Mouse (Mus musculus) midbrain, postnatal 0 days (tissue): ENCODE measurements at regions not wholly inside any gene's neighbourhood (a gene's known extent, or its start where the extent isn't known, plus 50 kb on each side); places are given as distances from the start of the nearest gene placed in this dataset.

Source experiments
- ATAC-seq: fragments of 200-750 bp; cut with Nextera tagmentation; 2 replicates; pipeline ENCODE4 v1.8.0; 2017; ENCODE audit warnings: moderate number of reproducible peaks, mild to moderate bottlenecking, moderate TSS enrichment, moderate library complexity; ENCODE audit not compliant: low FRiP score
- DNase-seq: peaks from one replicate; pipeline ENCODE4 v3.0.0-alpha.2; 2015; ENCODE audit warnings: low spot score
- H3K27ac ChIP-seq: fragments of 300-500 bp; sonication (generic); 2 replicates; pipeline ENCODE4 v1.5.1; 2014; ENCODE audit warnings: low read depth, mild to moderate bottlenecking, low read length, mixed read lengths
- H3K27me3 ChIP-seq: fragments of 300-500 bp; sonication (generic); 2 replicates; pipeline ENCODE4 v1.6.1; 2014; ENCODE audit warnings: low read length, control low read depth, mixed read lengths; ENCODE audit not compliant: insufficient read depth
- H3K36me3 ChIP-seq: fragments of 300-500 bp; sonication (generic); 2 replicates; pipeline ENCODE4 v1.6.1; 2014; ENCODE audit warnings: low read length, control low read depth, mixed read lengths; ENCODE audit not compliant: insufficient read depth
- H3K4me1 ChIP-seq: fragments of 300-500 bp; sonication (generic); 2 replicates; pipeline ENCODE4 v1.6.1; 2014; ENCODE audit warnings: mild to moderate bottlenecking, control low read depth, antibody characterized with exemption, low read length, mixed read lengths; ENCODE audit not compliant: insufficient read depth
- H3K4me2 ChIP-seq: fragments of 300-500 bp; sonication (generic); 2 replicates; pipeline ENCODE4 v1.6.1; 2014; ENCODE audit warnings: low read depth, mild to moderate bottlenecking, low read length, mixed read lengths; ENCODE audit not compliant: poor library complexity, severe bottlenecking
- H3K4me3 ChIP-seq: fragments of 300-500 bp; sonication (generic); 2 replicates; pipeline ENCODE4 v1.5.1; 2014; ENCODE audit warnings: low read depth, mild to moderate bottlenecking, low read length, moderate library complexity
- H3K9ac ChIP-seq: fragments of 300-500 bp; sonication (generic); replicated peaks from 2 replicates; pipeline ENCODE4 v1.6.1; 2014; ENCODE audit warnings: mild to moderate bottlenecking, low read length, moderate library complexity, mixed read lengths; ENCODE audit not compliant: poor library complexity, severe bottlenecking
- H3K9me3 ChIP-seq: fragments of 300-500 bp; sonication (generic); 2 replicates; pipeline ENCODE4 v1.6.1; 2016; ENCODE audit warnings: low read length, control low read depth
- CTCF ChIP-seq: IDR thresholded peaks from 2 replicates; pipeline ENCODE4 v1.5.1; 2016; ENCODE audit warnings: antibody characterized with exemption, mild to moderate bottlenecking
- whole genome bisulfite sequencing: fragments of 180-500 bp; shearing (Covaris S2); extraction: QIAGEN DNeasy Blood & Tissue Kit; methylation state at CpG from one replicate; pipeline ENCODE4 v1.1.7; 2014; 5-methylcytosine and 5-hydroxymethylcytosine counted together

DNA sequence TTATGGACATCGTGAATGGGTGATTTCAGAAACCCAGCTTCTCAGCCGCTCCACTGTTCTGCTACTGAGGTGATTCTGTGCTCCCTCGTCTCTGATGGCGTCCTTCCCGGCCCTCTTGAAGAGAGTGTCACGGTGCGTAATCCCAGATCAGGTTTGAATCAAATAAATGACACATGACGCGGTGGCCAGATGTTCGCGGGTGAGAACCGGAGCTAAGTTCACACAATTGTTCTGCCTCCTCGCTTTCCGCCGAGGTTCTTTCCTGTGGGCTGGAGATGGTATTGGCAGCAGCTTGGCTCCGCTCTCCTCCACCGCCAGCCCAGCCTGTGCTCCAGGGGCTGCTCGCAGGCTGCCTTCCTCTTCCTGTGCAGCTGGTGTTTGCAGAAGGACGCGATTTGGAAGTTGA is 142.7 kb downstream of the Kdr start:
- ATAC-seq = no peak
- H3K9me3 ChIP-seq = no peaks in the 10 kb centered on the region
- H3K9ac ChIP-seq = no peak overlapping the region
- no peak overlapping the region for H3K4me3 ChIP-seq
- H3K4me2 ChIP-seq = no peak overlapping the region; the same call in 1 of the 2 replicates
- no peaks in the 10 kb centered on the region for H3K27me3 ChIP-seq
- no peaks in the 10 kb centered on the region for H3K36me3 ChIP-seq
- TF ChIP-seq CTCF = no peak
- 43% methylated on average over 20 of the region's 20 CpGs for WGBS
- H3K27ac ChIP-seq = peak overlapping the region; percentile 48; the same call in 1 of the 2 replicates
- DNase-seq = peak; percentile 34
- H3K4me1 ChIP-seq = no peaks in the 10 kb centered on the region

DNA sequence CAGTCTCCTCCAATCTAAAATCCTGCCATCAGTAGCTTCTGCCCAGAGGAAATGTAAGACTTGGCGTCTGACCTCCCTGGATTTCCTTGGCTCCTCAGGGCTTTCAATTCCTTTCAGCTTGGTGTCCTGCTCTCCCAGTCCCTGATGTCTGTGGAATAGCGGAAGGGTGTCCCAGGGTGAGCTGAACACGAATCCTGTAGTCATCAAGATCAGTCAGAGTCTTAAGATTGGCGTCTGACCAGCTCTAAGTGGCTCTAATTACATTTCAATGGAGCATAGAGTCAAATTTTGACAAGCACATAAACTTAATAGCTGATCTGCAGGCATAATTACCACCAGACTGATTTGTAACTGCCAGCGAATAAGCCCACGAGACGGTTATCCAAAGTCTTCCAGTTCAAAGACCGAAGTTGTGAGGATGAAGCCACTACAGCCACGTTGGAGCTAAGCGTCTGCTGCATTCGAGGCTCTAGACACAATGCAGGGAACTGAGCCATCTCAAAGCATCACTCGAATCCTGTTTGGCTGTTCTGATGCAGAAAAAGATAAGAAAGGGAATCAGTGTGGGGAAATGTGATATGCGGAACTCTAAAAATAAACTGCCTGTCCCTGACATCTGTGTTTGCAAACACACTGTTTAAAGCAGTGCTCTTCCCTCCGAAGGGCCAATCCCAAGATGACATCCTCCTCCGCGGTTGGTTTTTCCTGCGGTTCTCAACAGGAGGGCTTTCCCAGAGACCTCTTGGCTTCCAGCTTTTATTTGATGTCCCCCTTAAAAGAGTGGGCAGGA is 143.3 kb downstream of the Kdr start:
- Histone ChIP-seq H3K27me3 (no peaks in the 10 kb centered on the region), H3K4me1 (no peaks in the 10 kb centered on the region), H3K4me2 (no peak overlapping the region; the same call in 1 of the 2 replicates), H3K9ac (no peak overlapping the region), H3K36me3 (no peaks in the 10 kb centered on the region), H3K27ac (peak overlapping the region; percentile 48; the same call in 1 of the 2 replicates), H3K4me3 (no peak overlapping the region), H3K9me3 (no peaks in the 10 kb centered on the region)
- ATAC-seq (no peak), DNase-seq (no peak)
- 54% methylated on average over 17 of the region's 17 CpGs for WGBS
- no peak for TF ChIP-seq CTCF

DNA sequence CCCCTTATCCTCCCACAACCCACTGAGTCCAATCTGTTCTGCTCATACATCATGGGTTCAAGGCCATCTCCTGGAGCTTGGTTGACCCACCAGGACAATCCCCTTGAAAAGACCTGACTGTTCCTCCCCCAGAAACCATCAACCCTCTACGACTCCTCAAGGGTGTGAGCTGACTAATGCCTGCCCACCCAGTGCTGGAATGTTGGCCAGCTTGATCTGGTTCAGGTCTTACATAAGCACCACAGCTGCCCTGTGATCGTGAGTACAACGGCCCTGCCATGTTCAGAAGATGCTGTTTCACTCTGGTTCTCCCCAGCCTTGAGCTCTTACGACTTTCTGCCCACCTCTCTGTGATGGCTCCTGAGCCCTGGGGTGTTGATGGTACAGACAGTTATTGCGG is 145.9 kb downstream of the Kdr start:
- Histone ChIP-seq H3K27ac (no peak overlapping the region), H3K27me3 (no peaks in the 10 kb centered on the region), H3K4me2 (no peak overlapping the region), H3K4me3 (no peak overlapping the region), H3K9me3 (no peaks in the 10 kb centered on the region), H3K9ac (no peak overlapping the region), H3K4me1 (no peaks in the 10 kb centered on the region), H3K36me3 (no peaks in the 10 kb centered on the region)
- 92% methylated on average over 5 of the region's 5 CpGs for WGBS
- ATAC-seq (no peak), DNase-seq (no peak)
- TF ChIP-seq CTCF = no peak

DNA sequence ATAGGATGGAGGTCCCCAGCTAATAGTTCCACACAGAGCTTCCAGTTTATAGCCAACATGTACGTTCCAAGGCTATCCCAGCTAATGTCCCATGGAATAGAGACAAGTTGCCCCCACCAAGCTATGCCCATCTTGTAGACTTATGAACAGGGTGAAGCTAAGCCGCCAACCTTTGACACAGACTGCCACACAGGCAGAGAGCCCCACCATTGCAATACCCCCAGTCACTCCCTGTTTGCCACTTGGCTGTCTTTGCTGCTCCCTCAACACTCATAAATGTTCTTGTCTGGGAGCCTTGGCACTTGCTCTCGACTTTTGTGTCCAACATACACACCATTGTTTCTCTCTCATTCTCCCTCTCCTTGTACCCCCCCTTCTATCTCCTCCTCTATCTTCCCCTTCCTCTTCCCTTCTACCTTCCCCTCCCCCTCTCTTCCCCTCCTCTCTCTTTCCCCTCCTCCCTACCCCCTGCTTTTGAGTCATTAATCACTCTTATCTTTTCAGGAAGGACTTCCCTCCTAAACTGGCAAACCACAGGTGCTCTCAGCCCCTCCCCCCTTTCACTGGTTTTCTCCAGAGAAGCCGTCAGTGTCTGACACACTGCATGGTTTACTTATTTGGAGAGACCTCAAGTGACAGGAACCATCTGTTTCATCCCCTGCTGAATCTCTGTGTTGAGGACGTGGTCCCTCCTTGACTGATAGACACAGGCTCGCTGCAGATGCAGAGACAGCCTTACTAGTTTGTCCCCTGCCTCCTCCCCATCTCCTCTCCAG is 148.2 kb downstream of the Kdr start:
- Histone ChIP-seq H3K4me2 (no peak overlapping the region), H3K4me3 (no peak overlapping the region), H3K27ac (no peak overlapping the region), H3K9me3 (no peaks in the 10 kb centered on the region), H3K27me3 (no peaks in the 10 kb centered on the region), H3K4me1 (no peaks in the 10 kb centered on the region), H3K36me3 (no peaks in the 10 kb centered on the region), H3K9ac (no peak overlapping the region)
- 59% methylated on average over 6 of the region's 6 CpGs for WGBS
- no peak for TF ChIP-seq CTCF
- DNase-seq (peak; percentile 49), ATAC-seq (no peak)

DNA sequence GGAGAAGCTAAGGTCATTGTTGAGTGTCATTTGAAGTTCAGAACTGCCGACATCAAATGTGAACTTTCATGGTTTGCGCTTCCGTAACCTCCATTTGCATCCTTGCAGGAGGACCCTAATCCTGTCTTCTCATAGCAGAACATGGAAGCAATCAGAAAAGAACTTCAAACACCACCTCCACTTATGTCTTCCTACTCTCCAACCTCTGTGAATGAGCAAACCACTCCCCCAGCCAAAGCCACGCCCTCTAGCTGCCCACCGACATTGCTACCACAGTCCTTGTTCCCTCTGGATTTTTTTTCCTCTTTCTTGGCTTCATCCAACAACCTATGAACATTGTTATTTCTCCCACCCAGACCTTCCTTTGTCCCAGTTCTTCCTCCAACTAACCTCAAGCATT is 149.9 kb downstream of the Kdr start:
- Histone ChIP-seq H3K9ac (no peak overlapping the region), H3K27me3 (no peaks in the 10 kb centered on the region), H3K4me3 (no peak overlapping the region), H3K36me3 (no peaks in the 10 kb centered on the region), H3K4me1 (no peaks in the 10 kb centered on the region), H3K9me3 (no peaks in the 10 kb centered on the region), H3K27ac (no peak overlapping the region), H3K4me2 (no peak overlapping the region)
- WGBS = 89% methylated on average over 5 of the region's 5 CpGs
- TF ChIP-seq CTCF = no peak
- ATAC-seq (no peak), DNase-seq (no peak)
